Mouse (Mus musculus) heart, postnatal 0 days (tissue): ENCODE measurements around the gene Pard3b.

Experiments
- CTCF ChIP-seq: IDR thresholded peaks from 2 replicates; pipeline ENCODE4 v1.5.1; 2016; ENCODE audit warnings: antibody characterized with exemption, control low read depth, low read depth
- EP300 ChIP-seq: IDR thresholded peaks from 2 replicates; pipeline ENCODE4 v1.6.1; 2016; ENCODE audit warnings: antibody characterized with exemption, low read depth

- TF ChIP-seq EP300 (no peak), CTCF (no peak)
Observed at GRCm38 (mm10) chr1:62416627-62417374, 778.2 kb downstream of the Pard3b start.
